Comparison of ENCODE assay signal across 15 mouse cellular contexts in the genomic region with DNA sequence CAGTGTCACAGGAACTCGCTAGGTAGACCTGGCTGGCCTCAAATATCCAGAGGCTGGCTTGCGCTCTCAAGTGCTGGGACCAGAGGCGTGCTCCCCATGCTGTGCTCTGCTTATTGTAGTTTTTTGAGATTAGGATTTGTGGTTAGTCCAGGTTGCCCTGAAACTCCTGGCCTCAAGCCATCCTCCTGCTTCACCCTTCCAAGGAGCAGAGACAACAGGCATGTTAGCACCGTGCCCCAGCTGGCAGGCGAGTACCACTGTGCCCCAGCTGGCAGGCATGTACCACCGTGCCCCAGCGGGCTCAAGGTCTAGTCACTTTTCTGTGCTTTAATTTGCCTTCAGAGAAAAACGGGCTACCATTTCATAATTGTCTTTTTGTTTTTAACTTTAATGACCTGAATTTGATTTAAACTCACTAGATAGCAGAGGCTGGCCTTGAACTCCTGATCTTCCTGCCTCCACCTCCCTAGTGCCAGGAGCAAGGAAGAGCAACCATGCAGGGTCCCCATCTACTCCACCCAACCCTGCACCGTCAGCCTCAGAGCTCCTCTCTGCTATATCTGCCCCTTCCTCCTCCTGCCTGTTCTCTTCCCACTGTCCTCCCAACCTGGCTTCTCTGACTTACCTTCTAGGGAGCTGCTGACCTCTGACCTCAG. TPM values are rescaled to one million over a fixed set of nuclear protein-coding genes. Genes with fewer than 3 reads are reported as not detected.
DNase-seq lines count a peak whose midpoint lies in the region; ATAC-seq and TF ChIP-seq lines count a peak whose summit lies in the region.
"Had no signal": no experiment of that assay in that cellular context is flagged by ENCODE, and none has a peak within 500 bp of the region (broad histone marks: within the 10 kb centered on the region; RNA-seq: fewer than 3 reads in every experiment).

No protein-coding gene starts in this region.

- TF ChIP-seq CTCF in spleen, adult 2 months (IDR thresholded peaks at IDR 0.05; ENCODE audit: extremely low read depth, insufficient read depth, insufficient read length, insufficient replicate concordance), result no peak

- no peak for DNase-seq in heart, adult 8-10 months (ENCODE audit: low spot score)
- DNase-seq in spleen, adult 2 months (ENCODE audit: low read depth in 1 of 2, low spot score in 2 of 2), result no peak
- DNase-seq in spleen, adult 12 weeks (ENCODE audit: low spot score), result no peak
- peak; percentile 14 to 18 for DNase-seq in thymus, postnatal 10 days (ENCODE audit: low spot score in 2 of 2)
- DNase-seq in cerebellum, adult 11-12 months, result no peak
- DNase-seq in kidney, postnatal 4 days, result no peak
- DNase-seq: cerebellum, postnatal 14 days; kidney, postnatal 10 days; layer of hippocampus, postnatal 36 days had no signal

- H3K4me1 ChIP-seq in heart, embryonic 11.5 days (ENCODE audit: control insufficient read depth, insufficient read depth, low read length), result peaks cover 9% of the 10 kb centered on the region
- H3K4me1 ChIP-seq in spleen, adult 2 months (ENCODE audit: control insufficient read depth, insufficient read depth, insufficient read length), result peaks cover 23% of the 10 kb centered on the region; the same call in 1 of the 2 replicates
- H3K4me1 ChIP-seq in erythroblast, embryonic 14.5 days (ENCODE audit: control insufficient read depth), result peaks cover 89% of the 10 kb centered on the region

- no peaks in the 10 kb centered on the region for H3K36me3 ChIP-seq in heart, embryonic 11.5 days (ENCODE audit: control insufficient read depth, insufficient read depth, low read length)
- no peaks in the 10 kb centered on the region for H3K36me3 ChIP-seq in spleen, adult 2 months (ENCODE audit: control insufficient read depth, insufficient read depth, low read length)
- peaks cover 56% of the 10 kb centered on the region for H3K36me3 ChIP-seq in erythroblast, embryonic 14.5 days (ENCODE audit: control insufficient read depth)
- H3K36me3 ChIP-seq: embryonic facial prominence, embryonic 13.5 days; limb, embryonic 15.5 days had no signal

- no peak overlapping the region for H3K4me2 ChIP-seq in heart, embryonic 11.5 days
- H3K4me2 ChIP-seq: embryonic facial prominence, embryonic 13.5 days; limb, embryonic 15.5 days had no signal

- peaks cover 3% of the 10 kb centered on the region; the same call in 1 of the 2 replicates for H3K27me3 ChIP-seq in heart, embryonic 11.5 days (ENCODE audit: control insufficient read depth, insufficient read depth, low read length)
- no peaks in the 10 kb centered on the region for H3K27me3 ChIP-seq in spleen, adult 2 months (ENCODE audit: control insufficient read depth, insufficient read depth, low read length)
- no peaks in the 10 kb centered on the region; the same call in 1 of the 2 replicates for H3K27me3 ChIP-seq in erythroblast, embryonic 14.5 days (ENCODE audit: control insufficient read depth)
- H3K27me3 ChIP-seq: Patski had no signal

- ATAC-seq in heart, embryonic 11.5 days (replicated peaks; ENCODE audit: insufficient number of reproducible peaks, low FRiP score, low TSS enrichment), result 0 out of 2 replicates have a peak, but pooled peaks have one; percentile 4
- ATAC-seq: Patski had no signal

- H3K9ac ChIP-seq in heart, embryonic 11.5 days (ENCODE audit: low read depth, low read length), result peak overlapping the region; percentile 64
- H3K9ac ChIP-seq: embryonic facial prominence, embryonic 13.5 days; limb, embryonic 15.5 days had no signal

- H3K9me3 ChIP-seq in heart, embryonic 11.5 days (replicated peaks; ENCODE audit: control insufficient read depth, low read length), result no peaks in the 10 kb centered on the region
- H3K9me3 ChIP-seq in erythroblast, embryonic 14.5 days (ENCODE audit: control insufficient read depth, low read length), result peaks cover 15% of the 10 kb centered on the region
- H3K9me3 ChIP-seq: embryonic facial prominence, embryonic 13.5 days; limb, embryonic 15.5 days had no signal

- peak overlapping the region; percentile 75 for H3K27ac ChIP-seq in heart, embryonic 11.5 days (ENCODE audit: low read depth, low read length)
- H3K27ac ChIP-seq in spleen, adult 2 months (ENCODE audit: insufficient read depth, low read length), result peak overlapping the region; percentile 77
- H3K27ac ChIP-seq: embryonic facial prominence, embryonic 13.5 days; limb, embryonic 15.5 days had no signal

- peak overlapping the region; percentile 45 for H3K4me3 ChIP-seq in heart, embryonic 11.5 days (ENCODE audit: low read depth, low read length)
- H3K4me3 ChIP-seq in spleen, adult 2 months (ENCODE audit: extremely low read depth, insufficient read depth, insufficient read length), result no peak overlapping the region; the same call in 1 of the 2 replicates
- peak overlapping the region; percentile 83 for H3K4me3 ChIP-seq in erythroblast, embryonic 14.5 days (replicated peaks)
- H3K4me3 ChIP-seq: embryonic facial prominence, embryonic 13.5 days; limb, embryonic 15.5 days had no signal

- WGBS in heart, embryonic 11.5 days (ENCODE audit: insufficient replicate concordance), result 75% methylated on average over 9 of the region's 9 CpGs
- 69% methylated on average over 9 of the region's 9 CpGs for WGBS in spleen, adult 2 months

- TF ChIP-seq POLR2A in spleen, adult 2 months (IDR thresholded peaks at IDR 0.05; ENCODE audit: low read depth, low read length), result no peak

RNA-seq across cellular contexts. Expression of a gene that starts 0.4 kb away (rescaled TPM):
- 51.6 and 68.9 TPM in 2 replicates for polyA plus RNA-seq in heart, embryonic 11.5 days (2014; fragmentation: Nextera tagmentation; extraction: Ambion mirVana)
- total RNA-seq in heart, adult 8-10 months (2022), result 1 to 10 TPM in 3 of 4 experiments, under 1 TPM in 1; 0.98 to 1.6 (median 1.2) TPM
- 309 and 340 TPM in 2 replicates for polyA plus RNA-seq in spleen, adult 2 months (2012; rRNA removed)
- polyA plus RNA-seq in erythroblast, embryonic 14.5 days (2012), result 46.6 and 58.8 TPM in 2 replicates
- polyA plus RNA-seq: Patski had no signal

RNA-seq across cellular contexts. Expression of a gene that starts 18.1 kb away (rescaled TPM):
- 132 and 134 TPM in 2 replicates for polyA plus RNA-seq in heart, embryonic 11.5 days (2014; fragmentation: Nextera tagmentation; extraction: Ambion mirVana)
- 10 to 100 TPM; 34.9 to 42.6 (median 39.3) TPM for total RNA-seq in heart, adult 8-10 months (2022)
- polyA plus RNA-seq in spleen, adult 2 months (2012; rRNA removed), result 70.2 and 89.3 TPM in 2 replicates
- polyA plus RNA-seq in erythroblast, embryonic 14.5 days (2012), result 12.4 and 16.3 TPM in 2 replicates

RNA-seq across cellular contexts. Expression of a gene that starts 21.5 kb away (rescaled TPM):
- polyA plus RNA-seq in heart, embryonic 11.5 days (2014; fragmentation: Nextera tagmentation; extraction: Ambion mirVana), result 47.0 and 47.8 TPM in 2 replicates
- total RNA-seq in heart, adult 8-10 months (2022), result 10 to 100 TPM; 48.6 to 53.6 (median 50.1) TPM
- 23.6 and 38.6 TPM in 2 replicates for polyA plus RNA-seq in spleen, adult 2 months (2012; rRNA removed)
- polyA plus RNA-seq in erythroblast, embryonic 14.5 days (2012), result 4.1 and 5.2 TPM in 2 replicates

RNA-seq across cellular contexts. Expression of a gene that starts 36.1 kb away (rescaled TPM):
- 388 and 445 TPM in 2 replicates for polyA plus RNA-seq in heart, embryonic 11.5 days (2014; fragmentation: Nextera tagmentation; extraction: Ambion mirVana)
- 1 to 10 TPM; 3.4 to 8.7 (median 6.1) TPM for total RNA-seq in heart, adult 8-10 months (2022)
- 7.2 and 8.0 TPM in 2 replicates for polyA plus RNA-seq in spleen, adult 2 months (2012; rRNA removed)
- not detected in 2 replicates for polyA plus RNA-seq in erythroblast, embryonic 14.5 days (2012)
- total RNA-seq: megakaryocyte, adult 5-6 weeks had no signal

RNA-seq across cellular contexts. Expression of a gene that starts 49.9 kb away (rescaled TPM):
- 48.4 and 50.6 TPM in 2 replicates for polyA plus RNA-seq in heart, embryonic 11.5 days (2014; fragmentation: Nextera tagmentation; extraction: Ambion mirVana)
- 100 to 1,000 TPM; 101 to 109 (median 106) TPM for total RNA-seq in heart, adult 8-10 months (2022)
- polyA plus RNA-seq in spleen, adult 2 months (2012; rRNA removed), result 21.8 and 30.1 TPM in 2 replicates
- polyA plus RNA-seq in erythroblast, embryonic 14.5 days (2012), result 2.7 and 3.0 TPM in 2 replicates

Comparison
In these comparisons a context has a peak if more than half of its experiments do, and no peak if none do; other contexts are left out.
1. DNase-seq: peak in thymus, postnatal 10 days (2 of 2); none in heart, adult 8-10 months (single experiment), spleen, adult 2 months (0 of 2), spleen, adult 12 weeks (single experiment), cerebellum, adult 11-12 months (single experiment) and kidney, postnatal 4 days (0 of 2).